Mouse (Mus musculus) MEL (cell line): Measurements from ENCODE around the gene Pnkp.

Experiments used
- BHLHE40 ChIP-seq: IDR thresholded peaks from 2 replicates; pipeline ENCODE4 v1.6.1; 2012; ENCODE audit warnings: low read depth, mild to moderate bottlenecking, inconsistent platforms, low read length, improper control_type of control experiment, borderline replicate concordance
- CHD2 ChIP-seq: IDR thresholded peaks from 2 replicates; pipeline ENCODE4 v1.6.1; 2011; ENCODE audit warnings: low read length, improper control_type of control experiment
- CTCF ChIP-seq, 3 experiments: IDR thresholded peaks in 2 of 3; conservative IDR thresholded peaks in 1 of 3; 2 replicates each; pipeline ENCODE4 v1.5.1; 2011 to 2012; ENCODE audit warnings: low read length in 3 of 3, low read depth in 2 of 3, mild to moderate bottlenecking in 2 of 3, improper control_type of control experiment in 1 of 3, inconsistent platforms in 1 of 3, mixed read lengths in 1 of 3, moderate library complexity in 1 of 3; ENCODE audit not compliant: control insufficient read depth in 1 of 3, insufficient read depth in 1 of 3, poor library complexity in 1 of 3, severe bottlenecking in 1 of 3
- E2F4 ChIP-seq: IDR thresholded peaks from 2 replicates; pipeline ENCODE4 v1.6.1; 2011; ENCODE audit warnings: low read depth, low read length, improper control_type of control experiment, borderline replicate concordance
- ELF1 ChIP-seq: IDR thresholded peaks from 2 replicates; pipeline ENCODE4 v1.6.1; 2014; ENCODE audit warnings: low read depth, mild to moderate bottlenecking, inconsistent platforms, low read length, improper control_type of control experiment, moderate library complexity
- EP300 ChIP-seq, 2 experiments: IDR thresholded peaks; 2 replicates each; pipeline ENCODE4 v1.6.1; 2011; ENCODE audit warnings: improper control_type of control experiment in 2 of 2, low read length in 2 of 2, low read depth in 1 of 2, mild to moderate bottlenecking in 1 of 2
- ETS1 ChIP-seq: IDR thresholded peaks from 2 replicates; pipeline ENCODE4 v1.6.1; 2012; ENCODE audit warnings: low read depth, mild to moderate bottlenecking, inconsistent platforms, low read length, improper control_type of control experiment, moderate library complexity
- KAT2A ChIP-seq: conservative IDR thresholded peaks from 2 replicates; pipeline ENCODE4 v1.6.1; 2012; ENCODE audit warnings: low read depth, low read length, improper control_type of control experiment, inconsistent platforms
- MAZ ChIP-seq: IDR thresholded peaks from 2 replicates; pipeline ENCODE4 v1.6.1; 2012; ENCODE audit warnings: low read depth, mild to moderate bottlenecking, inconsistent platforms, low read length, improper control_type of control experiment
- POLR2A ChIP-seq, 2 experiments: IDR thresholded peaks; 2 replicates each; pipeline ENCODE4 v1.6.1; 2011 to 2012; ENCODE audit warnings: low read length in 2 of 2, mild to moderate bottlenecking in 2 of 2, control low read depth in 1 of 2, improper control_type of control experiment in 1 of 2, low read depth in 1 of 2, moderate library complexity in 1 of 2; ENCODE audit not compliant: control insufficient read depth in 1 of 2, insufficient read depth in 1 of 2, poor library complexity in 1 of 2
- POLR2AphosphoS2 ChIP-seq: IDR thresholded peaks from 2 replicates; pipeline ENCODE4 v1.6.1; 2011; ENCODE audit warnings: low read length, improper control_type of control experiment
- RAD21 ChIP-seq: IDR thresholded peaks from 2 replicates; pipeline ENCODE4 v1.6.1; 2011; ENCODE audit warnings: mild to moderate bottlenecking, low read depth, low read length, improper control_type of control experiment
- ZC3H11A ChIP-seq: IDR thresholded peaks from 2 replicates; pipeline ENCODE4 v1.6.1; 2012; ENCODE audit warnings: low read depth, mild to moderate bottlenecking, inconsistent platforms, low read length, improper control_type of control experiment
- ZMIZ1 ChIP-seq: IDR thresholded peaks from 2 replicates; pipeline ENCODE4 v1.6.1; 2012; ENCODE audit warnings: low read depth, mild to moderate bottlenecking, inconsistent platforms, low read length, improper control_type of control experiment, moderate library complexity

DNA sequence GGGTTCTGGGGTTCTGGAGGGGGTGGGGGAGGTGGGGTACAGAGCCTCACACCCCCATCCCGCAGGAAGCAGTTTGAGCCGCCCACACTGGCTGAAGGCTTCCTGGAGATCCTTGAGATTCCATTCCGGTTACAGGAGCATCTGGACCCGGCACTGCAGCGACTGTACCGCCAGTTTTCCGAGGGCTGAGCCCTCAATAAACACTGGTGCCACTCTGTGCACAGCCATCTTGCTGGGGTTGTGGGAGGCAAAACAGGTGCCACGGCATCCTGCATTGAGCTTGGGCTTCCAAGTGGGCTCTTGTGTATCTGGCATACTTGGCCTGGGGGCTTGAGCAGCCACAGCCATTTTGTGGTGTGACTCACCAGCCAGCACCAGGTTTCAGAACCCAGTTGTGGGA is 5.5 kb downstream of the Pnkp start:
- no peak for TF ChIP-seq ETS1
- no peak for TF ChIP-seq POLR2A (IDR thresholded peaks at IDR 0.05; ENCODE audit: control insufficient read depth in 1 of 2, insufficient read depth in 1 of 2, low read depth in 1 of 2, low read length in 2 of 2, poor library complexity in 1 of 2)
- TF ChIP-seq CTCF (IDR thresholded peaks at IDR 0.05 in 2 of 3, conservative IDR thresholded peaks at IDR 0.05 in 1 of 3; ENCODE audit: control insufficient read depth in 1 of 3, insufficient read depth in 1 of 3, low read depth in 2 of 3, low read length in 3 of 3, poor library complexity in 1 of 3, severe bottlenecking in 1 of 3) = no peak
- TF ChIP-seq ELF1 = no peak
- no peak for TF ChIP-seq KAT2A
- no peak for TF ChIP-seq CHD2
- TF ChIP-seq BHLHE40 = no peak
- TF ChIP-seq ZMIZ1 = no peak
- no peak for TF ChIP-seq MAZ
- TF ChIP-seq POLR2AphosphoS2 = no peak
- no peak for TF ChIP-seq E2F4
- no peak for TF ChIP-seq RAD21
- no peak for TF ChIP-seq EP300 (IDR thresholded peaks at IDR 0.05; ENCODE audit: low read depth in 1 of 2, low read length in 2 of 2)
- no peak for TF ChIP-seq ZC3H11A
